In genomic region chr9:55609751-55610150, GRCm38 (mm10) we compare ENCODE assay signal across 17 mouse cellular contexts.
A peak's percentile ranks its signal among the peaks of the same experiment; 100 is the strongest.
DNase-seq lines count a peak whose midpoint lies in the region; ATAC-seq and TF ChIP-seq lines count a peak whose summit lies in the region.
"Had no signal": no experiment of that assay in that cellular context is flagged by ENCODE, and none has a peak within 500 bp of the region (broad histone marks: within the 10 kb centered on the region; RNA-seq: fewer than 3 reads in every experiment).

No protein-coding gene starts in this region.

- ATAC-seq in kidney, postnatal 0 days (replicated peaks; ENCODE audit: low FRiP score, low read depth), result no peak
- ATAC-seq: forebrain, embryonic 16.5 days had no signal

- no peaks in the 10 kb centered on the region for H3K4me1 ChIP-seq in kidney, postnatal 0 days (replicated peaks; ENCODE audit: insufficient read depth, low read length)
- H3K4me1 ChIP-seq in lung, adult 2 months (ENCODE audit: control insufficient read depth, insufficient read depth, low read length), result no peaks in the 10 kb centered on the region
- H3K4me1 ChIP-seq: embryonic facial prominence, embryonic 13.5 days; forebrain, embryonic 12.5 days; hindbrain, embryonic 15.5 days had no signal

- H3K9ac ChIP-seq in kidney, postnatal 0 days (ENCODE audit: low read depth, low read length), result no peak overlapping the region
- H3K9ac ChIP-seq: embryonic facial prominence, embryonic 13.5 days; forebrain, embryonic 12.5 days; hindbrain, embryonic 15.5 days had no signal

- no peak overlapping the region for H3K27ac ChIP-seq in kidney, postnatal 0 days
- H3K27ac ChIP-seq: embryonic facial prominence, embryonic 13.5 days; forebrain, embryonic 12.5 days; hindbrain, embryonic 15.5 days had no signal

- no peaks in the 10 kb centered on the region for H3K9me3 ChIP-seq in kidney, postnatal 0 days (replicated peaks; ENCODE audit: low read length)
- H3K9me3 ChIP-seq: embryonic facial prominence, embryonic 13.5 days; forebrain, embryonic 12.5 days; hindbrain, embryonic 15.5 days had no signal

- H3K4me3 ChIP-seq in kidney, postnatal 0 days (replicated peaks; ENCODE audit: low read depth, low read length), result no peak overlapping the region
- no peak overlapping the region for H3K4me3 ChIP-seq in lung, adult 2 months (replicated peaks; ENCODE audit: extremely low read depth, low read depth, low read length)
- H3K4me3 ChIP-seq: embryonic facial prominence, embryonic 13.5 days; forebrain, embryonic 12.5 days; hindbrain, embryonic 15.5 days had no signal

- intact Hi-C loops in heart, postnatal 25 days (cut with DNase I), result no loop called here

- no peak for TF ChIP-seq POLR2A in lung, adult 2 months (IDR thresholded peaks at IDR 0.05; ENCODE audit: borderline replicate concordance, extremely low read depth, low read depth, low read length)

- no peak overlapping the region for H3K4me2 ChIP-seq in kidney, postnatal 0 days (ENCODE audit: low read length)
- H3K4me2 ChIP-seq: embryonic facial prominence, embryonic 13.5 days; forebrain, embryonic 12.5 days; hindbrain, embryonic 15.5 days had no signal

- no peaks in the 10 kb centered on the region for H3K36me3 ChIP-seq in kidney, postnatal 0 days (ENCODE audit: insufficient read depth, low read length)
- H3K36me3 ChIP-seq: embryonic facial prominence, embryonic 13.5 days; forebrain, embryonic 12.5 days; hindbrain, embryonic 15.5 days had no signal

- no peak for TF ChIP-seq CTCF in kidney, postnatal 0 days (IDR thresholded peaks at IDR 0.05; ENCODE audit: low read depth)
- TF ChIP-seq CTCF in lung, adult 2 months (IDR thresholded peaks at IDR 0.05; ENCODE audit: insufficient read depth, low read length), result no peak

- peak; percentile 6 for DNase-seq in heart, adult 8-10 months (ENCODE audit: low spot score)
- no peak for DNase-seq in heart, postnatal 25 days (ENCODE audit: low spot score)
- DNase-seq in kidney, postnatal 0 days (ENCODE audit: low spot score), result peak; percentile 0
- DNase-seq in kidney, adult 8-10 months, result no peak
- DNase-seq in lung, postnatal 25 days (ENCODE audit: low spot score), result peak; percentile 1
- DNase-seq in lung, adult 2 months, result no peak
- no peak for DNase-seq in gastrocnemius, postnatal 4 days (ENCODE audit: low spot score in 2 of 2)
- DNase-seq: adrenal gland, adult 2 months; adrenal gland, postnatal 25 days; cerebellum, adult 18-20 months; cerebellum, adult 9-11 months; cerebellum, postnatal 36 days; gastrocnemius, postnatal 10 days had no signal

- H3K27me3 ChIP-seq in kidney, postnatal 0 days (ENCODE audit: insufficient read depth, low read length), result no peaks in the 10 kb centered on the region
- H3K27me3 ChIP-seq: embryonic facial prominence, embryonic 13.5 days; forebrain, embryonic 12.5 days; hindbrain, embryonic 15.5 days had no signal

- WGBS in kidney, postnatal 0 days, result 49% methylated on average over 4 of the region's 4 CpGs
- 22% methylated on average over 4 of the region's 4 CpGs for WGBS in lung, adult 2 months

Comparison
In these comparisons a context has a peak if more than half of its experiments do, and no peak if none do; other contexts are left out.
1. DNase-seq: peak in heart, adult 8-10 months (single experiment), kidney, postnatal 0 days (single experiment) and lung, postnatal 25 days (single experiment); none in heart, postnatal 25 days (single experiment), kidney, adult 8-10 months (0 of 2), lung, adult 2 months (single experiment) and gastrocnemius, postnatal 4 days (0 of 2).